Mouse (Mus musculus) heart, postnatal 0 days (tissue): ENCODE measurements at regions not wholly inside any gene's neighbourhood (a gene's known extent, or its start where the extent isn't known, plus 50 kb on each side); places are given as distances from the start of the nearest gene placed in this dataset.

Experiments used
- CTCF ChIP-seq: IDR thresholded peaks from 2 replicates; pipeline ENCODE4 v1.5.1; 2016; ENCODE audit warnings: antibody characterized with exemption, control low read depth, low read depth
- EP300 ChIP-seq: IDR thresholded peaks from 2 replicates; pipeline ENCODE4 v1.6.1; 2016; ENCODE audit warnings: antibody characterized with exemption, low read depth

DNA sequence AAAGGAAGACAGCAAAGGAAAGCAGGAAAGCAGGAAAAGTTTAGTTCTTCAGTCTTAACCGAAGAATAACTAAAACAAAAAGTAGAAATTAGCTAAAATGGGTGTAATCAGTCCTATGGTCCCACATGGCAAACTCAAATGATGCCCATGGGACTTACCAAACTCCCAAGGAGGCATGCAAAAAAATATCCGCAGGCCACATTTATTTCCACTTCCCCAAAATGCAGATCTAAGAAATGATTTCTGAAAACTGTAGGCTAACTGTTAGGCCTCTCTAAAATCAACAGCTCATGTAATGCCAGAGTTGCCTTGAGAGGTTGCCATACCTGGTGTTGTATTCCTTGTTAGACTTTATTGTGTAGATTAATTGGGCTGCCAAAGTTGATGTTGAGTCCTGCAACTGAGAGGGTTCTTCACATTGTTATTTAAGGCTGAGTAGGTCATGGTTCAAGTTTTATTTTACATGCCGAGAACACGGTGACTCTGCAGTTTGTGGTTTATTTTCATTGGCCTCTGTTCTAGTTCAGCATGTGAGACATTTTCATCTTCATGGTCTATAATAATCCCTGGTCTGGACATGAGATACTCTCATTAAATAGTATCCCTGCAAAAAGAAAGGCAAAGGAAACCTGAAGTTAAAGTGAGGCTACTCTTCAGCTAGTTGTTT is 164.0 kb upstream of the Slc8a1 start:
- no peak for TF ChIP-seq CTCF
- no peak for TF ChIP-seq EP300
